Mouse (Mus musculus): ENCODE data around the gene Nfyc.

GRCm38 (mm10) chr4:120817002-120817774 lies 14.2 kb downstream of the Nfyc start:
- no peak for TF ChIP-seq CTCF (IDR thresholded peaks at IDR 0.05; ENCODE audit: extremely low read depth, insufficient read length, insufficient replicate concordance, low read depth, low read length)
- TF ChIP-seq POLR2A (IDR thresholded peaks at IDR 0.05; ENCODE audit: low read depth, low read length) = no peak
